Mouse (Mus musculus) hindbrain, embryonic 16.5 days (tissue): ENCODE measurements around the gene Tmem51. TPM values are rescaled to one million over a fixed set of nuclear protein-coding genes. Genes with fewer than 3 reads are reported as not detected.
"Not testable (repeated sequence)": the region's sequence is repeated elsewhere in the genome, so short reads cannot be mapped to it uniquely, and the experiment has no call there.

ENCODE experiments used
- ATAC-seq: fragments of 200-750 bp; cut with Nextera tagmentation; 2 replicates; pipeline ENCODE4 v1.8.0; 2017; ENCODE audit warnings: moderate TSS enrichment, moderate library complexity
- H3K27ac ChIP-seq: fragments of 300-500 bp; sonication (generic); 2 replicates; pipeline ENCODE4 v1.5.1; 2014; ENCODE audit warnings: low read depth, mild to moderate bottlenecking, control low read depth, low read length, moderate library complexity
- H3K27me3 ChIP-seq: fragments of 300-500 bp; sonication (generic); replicated peaks from 2 replicates; pipeline ENCODE4 v1.6.1; 2014; ENCODE audit warnings: low read length; ENCODE audit not compliant: control insufficient read depth, insufficient read depth
- H3K36me3 ChIP-seq: fragments of 300-500 bp; sonication (generic); 2 replicates; pipeline ENCODE4 v1.6.1; 2014; ENCODE audit warnings: mild to moderate bottlenecking, low read length, moderate library complexity, mixed read lengths; ENCODE audit not compliant: control insufficient read depth, insufficient read depth
- H3K4me1 ChIP-seq: fragments of 300-500 bp; sonication (generic); 2 replicates; pipeline ENCODE4 v1.6.1; 2014; ENCODE audit warnings: low read depth, low read length; ENCODE audit not compliant: control insufficient read depth, insufficient read depth
- H3K4me2 ChIP-seq: fragments of 300-500 bp; sonication (generic); 2 replicates; pipeline ENCODE4 v1.6.1; 2014; ENCODE audit warnings: mild to moderate bottlenecking, low read length, control low read depth, moderate library complexity
- H3K4me3 ChIP-seq: fragments of 300-500 bp; sonication (generic); 2 replicates; pipeline ENCODE4 v1.5.1; 2014; ENCODE audit warnings: mild to moderate bottlenecking, low read length, control low read depth, moderate library complexity
- H3K9ac ChIP-seq: fragments of 300-500 bp; sonication (generic); 2 replicates; pipeline ENCODE4 v1.6.1; 2014; ENCODE audit warnings: low read depth, mild to moderate bottlenecking, control low read depth, low read length, moderate library complexity
- H3K9me3 ChIP-seq: fragments of 300-500 bp; sonication (generic); 2 replicates; pipeline ENCODE4 v1.6.1; 2014; ENCODE audit warnings: mild to moderate bottlenecking, low read length, moderate library complexity; ENCODE audit not compliant: control insufficient read depth
- WGBS: fragments of 180-500 bp; shearing (Covaris S2); extraction: QIAGEN DNeasy Blood & Tissue Kit; methylation state at CpG from one replicate; pipeline ENCODE4 v1.1.7; 2014; 5-methylcytosine and 5-hydroxymethylcytosine counted together
- polyA plus RNA-seq: library from polyadenylated mRNA; unstranded; fragments of >200 nt; fragmentation: Nextera tagmentation; extraction: Ambion mirVana; gene quantifications from 2 replicates; pipeline ENCODE4 v1.2.1, GENCODE M21; 2015

Gene Tmem51
- polyA plus RNA-seq, 1 experiment from 2014 or later = 8.2 TPM

GRCm38 (mm10) chr4:142055600-142055999 lies 28.5 kb downstream of the Tmem51 start:
- no peak overlapping the region for H3K9ac ChIP-seq
- H3K4me2 ChIP-seq = no peak overlapping the region
- no peaks in the 10 kb centered on the region for H3K9me3 ChIP-seq
- H3K27ac ChIP-seq = no peak overlapping the region
- peaks cover 2% of the 10 kb centered on the region; the same call in 1 of the 2 replicates for H3K4me1 ChIP-seq
- WGBS = 80% methylated on average over 8 of the region's 8 CpGs
- no peaks in the 10 kb centered on the region for H3K36me3 ChIP-seq
- ATAC-seq = 0 out of 2 replicates have a peak, but pooled peaks have one; percentile 38
- H3K27me3 ChIP-seq = no peaks in the 10 kb centered on the region
- H3K4me3 ChIP-seq = no peak overlapping the region

- no peaks in the 10 kb centered on the region for H3K9me3 ChIP-seq
- no peak overlapping the region for H3K4me2 ChIP-seq
- no peak for ATAC-seq
- H3K27ac ChIP-seq = no peak overlapping the region
- H3K9ac ChIP-seq = no peak overlapping the region
- 80% methylated on average over 11 of the region's 11 CpGs for WGBS
- no peaks in the 10 kb centered on the region for H3K27me3 ChIP-seq
- H3K36me3 ChIP-seq = no peaks in the 10 kb centered on the region
- no peak overlapping the region for H3K4me3 ChIP-seq
- H3K4me1 ChIP-seq = peaks cover 2% of the 10 kb centered on the region; the same call in 1 of the 2 replicates
Observed at GRCm38 (mm10) chr4:142054580-142054979, 29.5 kb downstream of the Tmem51 start.

GRCm38 (mm10) chr4:142053661-142054448 lies 30.2 kb downstream of the Tmem51 start:
- no peak for ATAC-seq
- no peak overlapping the region for H3K4me3 ChIP-seq
- peaks cover 2% of the 10 kb centered on the region; the same call in 1 of the 2 replicates for H3K4me1 ChIP-seq
- no peak overlapping the region for H3K27ac ChIP-seq
- H3K9me3 ChIP-seq = no peaks in the 10 kb centered on the region
- H3K36me3 ChIP-seq = no peaks in the 10 kb centered on the region
- H3K9ac ChIP-seq = no peak overlapping the region
- H3K27me3 ChIP-seq = no peaks in the 10 kb centered on the region
- no peak overlapping the region for H3K4me2 ChIP-seq
- WGBS = 52% methylated on average over 9 of the region's 9 CpGs

GRCm38 (mm10) chr4:142053261-142053660 lies 30.8 kb downstream of the Tmem51 start:
- no peaks in the 10 kb centered on the region for H3K36me3 ChIP-seq

GRCm38 (mm10) chr4:142052391-142053132 lies 31.5 kb downstream of the Tmem51 start:
- H3K9me3 ChIP-seq = no peaks in the 10 kb centered on the region
- H3K27ac ChIP-seq = no peak overlapping the region
- H3K4me2 ChIP-seq = no peak overlapping the region
- H3K27me3 ChIP-seq = no peaks in the 10 kb centered on the region
- no peak for ATAC-seq
- no peak overlapping the region for H3K9ac ChIP-seq
- no peaks in the 10 kb centered on the region; the same call in 1 of the 2 replicates for H3K4me1 ChIP-seq
- H3K36me3 ChIP-seq = no peaks in the 10 kb centered on the region
- no peak overlapping the region for H3K4me3 ChIP-seq
- WGBS = 62% methylated on average over 22 of the region's 22 CpGs

More at GRCm38 (mm10) chr4:142053261-142053660, 30.8 kb downstream of the Tmem51 start:
- Histone ChIP-seq H3K27ac (no peak overlapping the region), H3K4me1 (peaks cover 2% of the 10 kb centered on the region; the same call in 1 of the 2 replicates), H3K9ac (no peak overlapping the region), H3K27me3 (no peaks in the 10 kb centered on the region), H3K9me3 (no peaks in the 10 kb centered on the region), H3K4me3 (no peak overlapping the region), H3K4me2 (no peak overlapping the region)
- 67% methylated on average over 4 of the region's 4 CpGs for WGBS
- ATAC-seq = no peak

- H3K27ac ChIP-seq, H3K4me3 ChIP-seq, ATAC-seq, H3K9me3 ChIP-seq, H3K4me1 ChIP-seq, H3K9ac ChIP-seq, H3K4me2 ChIP-seq, H3K36me3 ChIP-seq, H3K27me3 ChIP-seq: not testable (repeated sequence)
- WGBS = 91% methylated on average over 6 of the region's 6 CpGs
Observed at GRCm38 (mm10) chr4:142051883-142052282, 32.2 kb downstream of the Tmem51 start.

- H3K9ac ChIP-seq = no peak overlapping the region
- ATAC-seq = no peak
- no peak overlapping the region for H3K4me2 ChIP-seq
- H3K4me1 ChIP-seq = no peaks in the 10 kb centered on the region
- 91% methylated on average over 5 of the region's 5 CpGs for WGBS
- no peak overlapping the region for H3K27ac ChIP-seq
- H3K27me3 ChIP-seq = no peaks in the 10 kb centered on the region
- no peaks in the 10 kb centered on the region for H3K36me3 ChIP-seq
- H3K4me3 ChIP-seq = no peak overlapping the region
- no peaks in the 10 kb centered on the region for H3K9me3 ChIP-seq
Observed at GRCm38 (mm10) chr4:142049963-142050362, 34.1 kb downstream of the Tmem51 start.

- ATAC-seq = no peak
- WGBS = 74% methylated on average over 8 of the region's 8 CpGs
- H3K27ac ChIP-seq = no peak overlapping the region
Observed at GRCm38 (mm10) chr4:142048391-142048790, 35.7 kb downstream of the Tmem51 start.

GRCm38 (mm10) chr4:142047005-142047404 lies 37.1 kb downstream of the Tmem51 start:
- H3K36me3 ChIP-seq = no peaks in the 10 kb centered on the region
- H3K9ac ChIP-seq = no peak overlapping the region
- no peaks in the 10 kb centered on the region for H3K27me3 ChIP-seq
- H3K27ac ChIP-seq = no peak overlapping the region
- WGBS = 96% methylated on average over 5 of the region's 5 CpGs
- H3K4me2 ChIP-seq = no peak overlapping the region
- no peak overlapping the region for H3K4me3 ChIP-seq
- H3K4me1 ChIP-seq = no peaks in the 10 kb centered on the region
- no peaks in the 10 kb centered on the region for H3K9me3 ChIP-seq
- ATAC-seq = no peak

More at GRCm38 (mm10) chr4:142048391-142048790, 35.7 kb downstream of the Tmem51 start:
- Histone ChIP-seq H3K27me3 (no peaks in the 10 kb centered on the region), H3K9ac (no peak overlapping the region), H3K36me3 (no peaks in the 10 kb centered on the region), H3K9me3 (no peaks in the 10 kb centered on the region), H3K4me2 (no peak overlapping the region), H3K4me3 (no peak overlapping the region), H3K4me1 (no peaks in the 10 kb centered on the region)
